Mouse (Mus musculus) C3H10T1/2 (cell line): ENCODE data around the gene Iqcf4. TPM values are rescaled to one million over a fixed set of nuclear protein-coding genes. Genes with fewer than 3 reads are reported as not detected.

Experiments used
- polyA plus RNA-seq, 2 experiments: library from polyadenylated mRNA; unstranded; fragments of >200 nt; fragmentation: generic; extraction: Trizol; gene quantifications; one replicate each; pipeline ENCODE4 v1.2.1; 2012; ENCODE audit warnings: missing spikeins in 2 of 2

The Iqcf4 gene
- polyA plus RNA-seq, result not detected

GRCm38 (mm10) chr9:106570896-106571295, at the start of gene Iqcf4:
TSS of gene Iqcf4 (minus strand) at chr9:106570996.

GRCm38 (mm10) chr9:106561531-106561930, 9.3 kb downstream of the Iqcf4 start, which contains the start of gene Iqcf3:
TSS of gene Iqcf3 (minus strand) at chr9:106561631.

Other genes starting within 250 kb of the Iqcf4 start
- 10 to 100 TPM in 1 of 2 experiments, 1 to 10 TPM in 1; 2.0 to 12.1 TPM for gene Dusp7, start 202.4 kb downstream of the Iqcf4 start, polyA plus RNA-seq
- gene Rpl29, start 141.5 kb downstream of the Iqcf4 start, polyA plus RNA-seq, result 100 to 1,000 TPM in 1 of 2 experiments, 10 to 100 TPM in 1; 59.4 to 106 TPM
- 10 to 100 TPM; 20.4 to 31.4 TPM for gene Acy1, start 132.7 kb downstream of the Iqcf4 start, polyA plus RNA-seq
- 10 to 100 TPM; 25.4 to 55.1 TPM for gene Abhd14b, start 123.5 kb downstream of the Iqcf4 start, polyA plus RNA-seq
- 10 to 100 TPM; 20.7 to 21.6 TPM for gene Abhd14a, start 123.3 kb downstream of the Iqcf4 start, polyA plus RNA-seq
- gene Pcbp4, start 117.7 kb downstream of the Iqcf4 start, polyA plus RNA-seq, result 100 to 1,000 TPM; 165 to 175 TPM
- gene Gpr62, start 105.1 kb downstream of the Iqcf4 start, polyA plus RNA-seq, result under 1 TPM; 0.07 to 0.48 TPM
- 10 to 100 TPM; 21.0 to 95.0 TPM for gene Rrp9, start 95.0 kb downstream of the Iqcf4 start, polyA plus RNA-seq
- 10 to 100 TPM in 1 of 2 experiments, 1 to 10 TPM in 1; 9.7 to 44.0 TPM for gene Parp3, start 94.0 kb downstream of the Iqcf4 start, polyA plus RNA-seq
- gene Iqcf1, start 71.0 kb downstream of the Iqcf4 start, polyA plus RNA-seq, result under 1 TPM in 1 of 2 experiments, not detected in 1; 0.14 TPM
- under 1 TPM in 1 of 2 experiments, not detected in 1; 0.07 TPM for gene Iqcf5, start 56.4 kb downstream of the Iqcf4 start, polyA plus RNA-seq
- not detected for gene Iqcf3, start 9.4 kb downstream of the Iqcf4 start, polyA plus RNA-seq
- not detected for gene Iqcf6, start 55.6 kb upstream of the Iqcf4 start, polyA plus RNA-seq
- not detected for gene Grm2, start 85.1 kb upstream of the Iqcf4 start, polyA plus RNA-seq
- gene Tex264, start 114.9 kb upstream of the Iqcf4 start, polyA plus RNA-seq, result 100 to 1,000 TPM; 117 to 130 TPM
- 1 to 10 TPM in 1 of 2 experiments, under 1 TPM in 1; 0.77 to 4.0 TPM for gene Rad54l2, start 218.2 kb upstream of the Iqcf4 start, polyA plus RNA-seq